Mouse (Mus musculus) mouse trophoblast stem cell (cell line): ENCODE data around the gene 4922502D21Rik.
"Not testable (repeated sequence)": the region's sequence is repeated elsewhere in the genome, so short reads cannot be mapped to it uniquely, and the experiment has no call there.

Experiments
- in situ Hi-C, 2 experiments: fragments of 300-500 bp; cut with MseI, MboI; formaldehyde crosslinking; loops; 2 replicates in 1 of 2; 3 replicates in 1 of 2; pipeline ENCODE4 v1.15.1; 2025

Gene 4922502D21Rik

DNA sequence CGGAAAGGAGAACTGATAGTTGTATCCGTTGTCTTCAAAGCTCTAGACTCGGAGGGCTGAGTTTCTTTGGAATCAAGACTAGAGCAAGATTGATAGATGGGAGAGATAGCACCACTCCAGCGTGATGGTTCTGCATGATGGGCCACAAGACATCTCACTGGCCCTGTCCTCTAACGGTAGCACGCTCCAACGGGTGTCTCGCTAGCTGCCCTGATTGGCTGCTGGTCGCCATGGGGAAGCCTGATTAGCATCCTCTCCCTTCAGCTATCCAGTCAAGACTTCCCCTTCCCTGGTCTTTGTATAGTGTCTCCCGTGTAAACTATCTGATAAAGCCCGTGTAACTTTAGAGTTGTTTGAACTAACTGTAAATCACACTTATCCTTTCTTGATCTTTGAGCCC is at the start of gene 4922502D21Rik:
Gene 4922502D21Rik (minus strand): TSS at position 187 of the 400 bp plus-strand sequence.
- in situ Hi-C loops: no loop called here

DNA sequence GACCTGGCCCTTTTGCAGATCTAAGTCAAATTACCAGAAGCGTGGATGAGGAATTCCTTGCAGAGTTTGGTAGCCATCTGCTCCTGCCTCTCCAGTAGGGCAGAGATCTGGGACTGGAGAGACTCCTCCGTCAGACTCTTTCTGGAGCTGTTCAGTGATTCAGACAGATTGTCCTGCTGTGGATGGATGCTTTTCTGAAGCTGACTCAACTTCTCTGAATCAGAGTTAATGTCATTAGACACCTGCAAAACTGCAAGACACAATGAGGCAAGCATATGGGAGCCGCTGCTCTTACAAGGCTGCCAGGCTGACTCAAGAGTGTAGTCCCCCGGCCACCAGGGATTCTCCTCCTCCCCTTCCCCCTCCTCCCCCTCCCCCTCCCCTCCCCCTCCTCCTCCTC is 48.9 kb upstream of the 4922502D21Rik start:
- in situ Hi-C loops: no loop called here

DNA sequence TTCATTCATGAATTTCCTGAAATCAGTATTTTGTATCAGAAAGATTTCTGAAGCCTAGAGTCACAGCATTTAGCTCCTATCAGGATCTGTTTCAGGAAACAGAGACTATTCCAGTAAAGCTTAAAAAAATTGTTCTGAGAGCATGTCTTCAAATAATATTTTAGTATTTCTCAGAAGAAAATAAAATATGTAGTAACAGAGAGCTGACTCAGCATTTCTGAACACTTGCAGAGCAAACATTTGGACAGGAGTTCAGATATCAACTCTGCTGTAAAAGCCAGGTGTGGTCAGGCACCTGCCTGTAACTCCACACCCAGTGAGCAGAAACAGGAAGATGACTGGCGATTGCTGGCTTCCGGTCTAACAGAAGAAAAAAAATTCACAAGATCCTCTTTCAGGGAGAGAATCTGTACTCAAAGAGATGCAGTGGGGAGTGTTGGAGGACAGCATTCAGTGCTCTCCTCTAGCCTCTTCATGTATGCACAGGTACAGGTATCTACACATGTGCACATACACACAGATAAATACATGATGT is 43.4 kb upstream of the 4922502D21Rik start:
- in situ Hi-C loops: loop anchor here (25.0 kb wide), 1 partner anchor 513 kb away; no protein-coding TSS in a partner anchor

DNA sequence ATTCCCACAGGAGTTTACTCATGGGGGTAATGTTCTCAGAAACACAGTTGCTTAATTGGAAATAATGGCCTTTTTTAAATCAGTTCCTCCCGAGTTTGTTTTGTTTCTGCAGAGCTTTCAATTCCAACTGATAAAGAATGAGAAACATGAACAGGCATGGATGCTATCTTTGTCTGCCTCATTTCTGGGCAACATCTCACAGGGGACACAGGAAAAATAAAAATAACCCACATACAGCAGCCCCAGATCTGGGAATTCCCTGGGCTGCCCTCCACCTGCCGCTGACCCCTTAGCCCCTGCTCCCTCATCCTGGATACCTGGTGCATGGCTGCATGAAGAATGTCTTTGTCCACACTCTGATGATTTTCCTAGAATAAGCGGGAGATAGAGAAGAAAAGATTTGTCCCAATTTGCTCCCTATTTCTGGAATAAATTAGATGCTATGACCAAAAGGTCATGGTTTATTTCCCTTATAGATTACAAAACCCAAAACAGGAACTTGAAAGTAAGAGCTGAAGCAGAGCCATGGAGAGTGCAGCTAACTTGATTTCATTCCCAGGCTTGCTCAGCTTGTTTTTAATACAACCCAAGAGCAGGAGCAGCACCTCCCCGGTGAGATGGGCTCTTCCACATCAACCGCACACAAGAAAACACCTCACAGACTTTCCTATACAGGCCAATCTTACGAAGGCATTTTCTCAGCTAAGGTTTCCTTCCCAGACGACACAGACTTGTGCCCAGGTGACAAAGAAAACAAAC is 38.0 kb upstream of the 4922502D21Rik start:
- in situ Hi-C loops: loop anchor here (5.0 to 25.0 kb wide), 2 partner anchors 112 to 507 kb away; no protein-coding TSS in a partner anchor

DNA sequence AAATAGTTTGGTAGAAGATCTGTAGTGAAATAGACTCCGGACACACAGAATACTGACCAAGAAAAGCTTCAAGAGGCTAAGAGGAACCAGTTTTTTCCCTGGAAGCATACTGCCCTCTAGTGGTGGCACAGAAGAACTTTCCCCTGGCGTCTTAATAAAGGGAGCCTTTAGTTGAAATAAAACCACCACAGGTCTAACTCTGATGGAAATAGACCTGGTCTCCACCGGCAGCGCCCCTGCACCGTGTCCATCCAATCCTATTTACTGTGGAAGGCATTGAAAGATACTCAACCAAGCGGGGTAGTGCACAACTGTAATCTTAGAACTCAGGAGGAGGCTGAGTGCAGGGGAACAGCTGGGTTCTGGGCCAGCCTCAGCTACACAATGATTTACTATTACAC is 34.4 kb upstream of the 4922502D21Rik start:
- in situ Hi-C loops: loop anchor here (5.0 to 25.0 kb wide), 2 partner anchors 109 to 504 kb away; no protein-coding TSS in a partner anchor

DNA sequence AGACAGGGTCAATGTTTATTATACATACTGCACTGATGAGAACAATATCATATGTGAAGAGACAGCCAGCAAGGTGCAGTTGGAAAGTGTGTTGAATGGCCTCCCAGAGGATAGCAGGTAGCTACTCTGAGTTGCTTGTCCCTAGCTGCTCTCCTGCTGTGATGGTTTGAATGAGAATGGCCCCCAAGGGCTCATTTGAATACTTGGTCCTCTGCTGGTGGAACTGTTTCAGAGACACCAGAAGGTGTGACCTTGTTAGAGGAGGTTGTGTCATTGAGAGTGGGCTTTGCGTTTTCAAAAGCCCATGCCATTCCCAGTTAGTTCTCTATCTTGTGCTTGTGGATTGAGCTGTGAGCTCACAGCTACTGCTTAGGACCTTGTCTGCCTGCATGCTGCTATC is 32.3 kb upstream of the 4922502D21Rik start:
- in situ Hi-C loops: loop anchor here (25.0 kb wide), 1 partner anchor 502 kb away; no protein-coding TSS in a partner anchor

DNA sequence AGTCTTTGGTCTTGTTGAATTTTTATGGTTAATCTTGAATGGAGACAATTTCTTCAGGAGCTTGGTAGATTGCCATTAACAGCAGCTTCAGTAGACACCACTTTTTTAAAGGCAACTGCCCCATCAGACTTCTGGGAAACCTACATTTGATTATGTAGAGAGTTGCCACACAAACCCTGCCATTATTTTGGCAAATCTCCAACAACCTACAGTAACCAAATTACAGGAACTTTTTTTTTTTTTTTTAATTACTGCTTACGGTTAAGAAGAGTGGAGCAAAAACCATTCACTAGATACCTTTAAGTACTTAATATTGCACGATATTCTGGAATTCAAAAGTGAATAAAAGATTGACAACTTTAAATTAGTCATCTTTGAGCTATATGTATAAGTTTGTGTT is 27.9 kb upstream of the 4922502D21Rik start:
- in situ Hi-C loops: loop anchor here (10.0 to 25.0 kb wide), 2 partner anchors 95 to 497 kb away; no protein-coding TSS in a partner anchor

DNA sequence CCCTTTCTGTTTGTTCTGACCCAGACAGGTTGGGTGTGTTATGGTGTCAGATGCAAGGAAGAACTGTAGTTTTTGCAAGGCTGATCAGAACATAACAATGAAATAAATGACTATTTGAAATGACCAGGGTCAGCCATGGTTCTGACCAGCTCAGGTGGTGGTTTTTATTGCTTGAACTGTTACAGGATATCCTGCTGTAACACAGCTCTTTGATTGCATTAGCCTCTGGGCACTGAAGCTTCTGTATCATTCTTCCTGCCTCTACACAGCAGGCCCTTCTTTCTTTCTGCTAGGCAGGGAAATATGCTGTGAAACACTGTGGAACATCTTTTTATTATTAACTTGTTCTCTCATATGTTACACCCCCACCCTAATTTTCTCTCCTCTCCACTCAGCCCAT is 24.8 kb upstream of the 4922502D21Rik start:
- in situ Hi-C loops: loop anchor here (10.0 to 25.0 kb wide), 2 partner anchors 92 to 494 kb away; no protein-coding TSS in a partner anchor

DNA sequence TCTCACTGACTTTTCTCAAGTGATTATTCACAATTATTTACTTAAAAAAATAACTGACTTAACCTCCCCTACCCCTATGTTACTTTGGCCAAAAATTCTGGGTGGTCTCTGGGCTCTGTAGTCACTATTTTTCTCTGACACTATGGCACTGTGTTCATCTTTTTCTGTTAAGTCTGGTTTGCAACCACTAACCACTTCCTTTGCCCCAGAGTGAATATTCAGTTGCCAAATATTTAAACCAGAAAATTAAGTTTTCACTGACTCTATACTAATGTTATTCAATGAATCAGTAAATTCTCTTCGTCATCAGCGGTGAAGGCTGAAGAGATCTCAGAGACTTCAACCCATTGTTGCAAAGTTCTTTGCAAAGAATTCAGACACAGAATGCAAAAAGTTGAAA is 24.2 kb upstream of the 4922502D21Rik start:
- in situ Hi-C loops: loop anchor here (10.0 to 25.0 kb wide), 2 partner anchors 91 to 493 kb away; no protein-coding TSS in a partner anchor

DNA sequence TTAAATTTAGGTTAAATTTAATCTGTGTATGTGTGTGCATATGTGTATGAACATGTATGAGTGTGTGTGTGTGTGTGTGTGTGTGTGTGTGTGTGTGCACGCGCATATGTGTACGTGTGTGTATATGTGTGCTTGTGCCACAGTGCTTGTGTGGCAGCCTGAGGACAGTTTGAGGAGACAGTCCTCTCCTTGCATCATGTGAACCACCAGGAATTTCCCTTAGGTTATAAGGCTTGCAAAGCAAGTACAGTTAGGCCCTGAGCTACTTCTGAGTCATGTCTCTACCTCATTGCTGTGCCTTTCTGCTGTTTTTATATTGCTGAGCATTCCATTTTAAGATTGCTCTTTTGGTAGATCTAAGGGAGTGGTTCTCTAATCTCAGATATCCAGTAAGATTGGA is 19.5 kb upstream of the 4922502D21Rik start:
- in situ Hi-C loops: loop anchor here (10.0 to 25.0 kb wide), 2 partner anchors 86 to 489 kb away; no protein-coding TSS in a partner anchor

DNA sequence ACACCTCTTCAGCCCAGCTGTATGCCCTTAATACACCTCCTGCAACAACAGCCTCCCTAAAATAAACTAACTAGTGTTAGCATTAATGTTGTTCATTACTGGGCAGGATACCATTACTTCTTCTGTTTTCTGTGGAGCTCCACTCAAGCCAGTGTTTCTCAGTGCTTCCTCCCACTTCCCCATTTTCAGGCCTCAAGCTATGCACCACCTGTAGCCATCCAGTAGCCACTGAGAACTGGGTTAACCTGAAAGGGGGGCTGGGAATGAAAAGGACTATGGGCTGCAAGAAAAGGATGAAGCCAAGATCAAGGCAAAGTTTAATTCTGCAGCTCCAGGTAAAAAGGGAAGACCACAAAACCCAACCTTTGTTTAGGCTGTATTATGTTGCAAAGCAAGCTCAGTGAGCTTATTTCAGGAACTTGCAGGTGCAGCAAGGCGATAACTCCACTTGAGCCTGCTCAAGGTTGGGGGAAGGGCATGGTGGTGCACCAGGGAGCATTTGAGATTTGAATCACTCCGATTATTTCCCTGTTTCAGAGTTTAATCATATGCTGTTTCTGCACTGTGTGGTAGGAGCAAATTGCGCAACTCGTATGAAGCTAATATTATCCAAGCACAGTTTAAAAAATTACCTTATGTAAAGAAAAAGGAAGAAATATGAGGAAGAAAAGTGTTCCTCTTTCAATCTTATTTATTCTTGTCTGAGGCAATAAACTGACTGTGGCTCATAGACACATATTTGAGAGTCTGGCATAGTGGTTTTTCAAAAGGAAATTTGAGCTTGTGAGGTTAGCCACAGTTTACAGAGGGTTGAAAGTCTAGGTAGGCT is 18.1 kb upstream of the 4922502D21Rik start:
- in situ Hi-C loops: loop anchor here (10.0 to 25.0 kb wide), 2 partner anchors 85 to 487 kb away; no protein-coding TSS in a partner anchor

DNA sequence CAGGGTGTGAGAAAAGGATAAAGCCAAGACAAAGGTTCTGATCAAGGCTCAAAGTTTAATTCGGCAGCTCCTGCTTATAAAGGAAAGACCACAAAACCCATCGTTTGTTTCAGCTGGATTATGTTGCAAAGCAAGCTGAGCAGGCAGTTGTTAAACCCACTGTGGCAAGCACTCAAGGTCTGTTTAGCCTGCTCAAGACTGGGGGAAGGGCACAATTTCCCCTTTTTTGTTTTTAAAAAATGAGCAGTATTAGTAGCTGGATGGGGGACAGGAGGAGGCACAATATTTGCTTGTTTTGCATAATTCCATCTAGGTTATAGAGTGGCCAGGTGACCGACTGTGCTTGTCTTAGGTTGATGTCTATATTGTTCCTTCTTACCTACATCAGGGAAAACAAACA is 12.8 kb upstream of the 4922502D21Rik start:
- in situ Hi-C loops: no loop called here

DNA sequence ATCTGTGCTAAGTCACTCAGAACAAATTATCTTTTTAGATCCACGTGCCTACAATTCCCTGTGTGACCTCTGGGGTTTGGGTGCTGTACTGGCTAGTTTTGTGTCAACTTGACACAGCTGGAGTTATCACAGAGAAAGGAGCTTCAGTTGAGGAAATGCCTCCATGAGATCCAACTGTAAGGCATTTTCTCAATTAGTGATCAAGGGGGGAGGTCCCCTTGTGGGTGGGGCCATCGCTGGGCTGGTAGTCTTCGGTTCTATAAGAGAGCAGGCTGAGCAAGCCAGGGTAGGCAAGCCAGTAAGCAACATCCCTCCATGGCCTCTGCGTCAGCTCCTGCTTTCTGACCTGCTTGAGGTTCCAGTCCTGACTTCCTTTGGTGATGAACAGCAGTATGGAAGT is 10.8 kb upstream of the 4922502D21Rik start, which contains the start of gene Clec12a:
Gene Clec12a (plus strand): TSS at position 301 of the 400 bp plus-strand sequence.
- in situ Hi-C loops: not testable (repeated sequence)

DNA sequence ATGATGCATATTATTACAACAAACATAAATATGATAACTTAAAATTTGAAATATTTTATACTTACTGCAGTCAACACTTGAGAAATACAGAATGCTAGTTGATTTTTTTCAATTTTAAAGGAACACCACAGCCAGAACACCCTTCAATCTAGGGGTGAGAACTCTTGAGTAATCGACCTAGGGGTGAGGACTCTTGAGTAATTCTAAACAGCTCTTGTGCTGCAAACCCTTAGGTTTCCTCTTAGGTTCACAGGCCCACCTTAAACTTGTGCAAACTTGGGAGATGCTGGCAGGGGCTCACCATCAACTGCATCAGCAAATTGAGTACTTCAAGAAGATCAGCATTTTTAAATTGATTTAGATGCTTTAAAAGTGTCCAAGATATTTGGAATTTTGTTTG is 6.2 kb upstream of the 4922502D21Rik start:
- in situ Hi-C loops: no loop called here

DNA sequence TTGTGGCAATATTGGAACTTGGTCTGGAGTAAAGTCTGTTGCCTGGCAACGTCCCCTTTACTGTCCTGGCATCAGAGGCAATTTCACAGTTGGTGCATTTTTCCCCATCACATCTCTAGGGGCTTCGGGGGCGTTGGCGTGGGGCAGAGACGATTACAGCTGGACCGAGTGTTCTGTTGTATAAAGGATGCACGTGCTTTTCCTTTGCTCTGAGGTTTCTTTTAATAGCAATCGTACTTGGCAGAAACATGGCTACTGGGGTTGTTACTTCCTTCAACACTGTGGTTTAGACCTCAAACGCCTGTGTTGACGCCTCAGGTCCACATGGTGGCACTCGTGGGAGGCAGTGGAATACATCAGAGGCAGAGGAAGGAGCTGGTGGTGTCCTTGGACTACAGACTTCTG is 2.1 kb upstream of the 4922502D21Rik start:
- in situ Hi-C loops: no loop called here

DNA sequence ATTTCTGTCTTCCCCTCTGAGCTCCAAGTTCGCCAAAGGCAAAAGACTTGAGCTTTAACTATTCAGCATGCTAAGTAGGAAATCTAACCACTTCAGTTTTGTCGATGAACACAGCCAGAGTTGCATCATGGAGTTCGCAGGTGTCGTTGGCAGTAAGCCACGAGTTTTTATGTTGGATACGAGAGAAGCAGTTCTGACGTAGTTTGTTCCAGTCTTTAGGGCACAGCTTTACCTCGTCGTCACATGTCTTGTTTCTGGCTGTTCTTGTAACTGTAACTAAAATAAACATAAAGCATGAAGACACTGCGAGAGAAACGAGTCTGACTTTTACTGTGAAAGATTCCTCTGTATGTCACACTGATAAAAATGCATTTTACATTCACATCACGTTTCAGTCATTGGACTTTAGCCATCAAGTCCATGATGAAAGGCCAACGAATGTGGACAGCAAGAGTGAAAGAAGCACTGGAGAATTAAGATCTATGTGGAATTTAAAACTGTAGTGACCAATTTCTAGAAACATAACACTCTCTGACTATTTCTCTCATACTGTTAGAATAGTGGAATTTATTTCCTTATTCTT is 4.9 kb downstream of the 4922502D21Rik start:
- in situ Hi-C loops: no loop called here

DNA sequence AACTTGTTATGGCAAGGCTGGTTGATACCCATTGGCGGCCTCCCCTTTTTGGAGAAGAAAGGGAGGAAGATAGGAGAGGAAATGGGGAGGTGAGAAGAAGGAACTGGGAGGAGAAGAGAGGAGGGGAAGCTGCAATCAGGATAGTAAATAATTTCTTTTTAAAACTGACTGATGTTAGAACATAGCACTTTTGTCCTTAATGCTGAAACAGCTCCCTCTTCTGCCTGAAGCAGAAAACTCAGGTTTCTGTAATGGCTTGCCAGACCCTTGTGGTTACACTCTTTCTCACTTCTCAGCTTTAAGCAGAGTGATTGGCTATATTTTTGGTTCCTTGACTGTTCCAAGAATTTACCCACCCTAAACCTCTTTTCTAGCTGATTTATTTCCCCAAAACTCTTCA is 5.6 kb downstream of the 4922502D21Rik start:
- in situ Hi-C loops: no loop called here

DNA sequence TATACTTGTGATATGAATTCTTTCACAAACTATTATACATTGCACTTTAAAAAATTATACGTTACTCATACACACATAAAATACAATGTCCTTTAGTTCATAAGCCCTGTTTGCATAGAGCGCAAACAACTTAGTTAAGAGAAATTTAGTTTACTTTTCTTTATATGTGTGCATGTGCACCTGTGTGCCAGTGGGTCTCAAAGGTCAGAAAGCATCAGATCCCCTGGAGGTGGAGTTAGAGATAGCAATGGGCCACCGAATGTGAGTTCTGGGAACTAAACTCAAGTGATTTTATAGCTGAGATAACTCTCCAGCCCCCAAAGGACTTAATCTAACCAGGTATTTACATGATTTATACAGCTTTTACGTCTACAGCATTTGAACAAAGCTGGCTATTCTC is 12.3 kb downstream of the 4922502D21Rik start:
- in situ Hi-C loops: no loop called here

DNA sequence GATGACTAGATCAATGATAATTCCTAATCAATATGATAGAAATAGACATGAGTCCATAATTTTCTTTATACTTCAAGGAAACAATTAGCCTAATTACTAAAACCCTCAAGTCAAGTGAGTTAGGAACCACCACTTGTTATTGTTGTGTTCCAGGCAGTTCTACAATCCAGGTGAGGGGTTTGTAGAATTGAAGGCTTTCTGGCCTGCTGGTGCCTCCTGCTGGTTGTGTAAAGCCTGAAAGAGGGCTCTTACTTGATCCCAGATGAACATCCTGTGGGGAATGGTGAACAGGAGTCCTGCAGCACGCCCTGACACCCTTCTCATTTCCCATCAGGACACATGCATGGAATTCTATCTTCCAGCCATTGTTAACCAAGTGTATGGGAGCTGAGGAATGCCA is 13.2 kb downstream of the 4922502D21Rik start:
- in situ Hi-C loops: no loop called here

DNA sequence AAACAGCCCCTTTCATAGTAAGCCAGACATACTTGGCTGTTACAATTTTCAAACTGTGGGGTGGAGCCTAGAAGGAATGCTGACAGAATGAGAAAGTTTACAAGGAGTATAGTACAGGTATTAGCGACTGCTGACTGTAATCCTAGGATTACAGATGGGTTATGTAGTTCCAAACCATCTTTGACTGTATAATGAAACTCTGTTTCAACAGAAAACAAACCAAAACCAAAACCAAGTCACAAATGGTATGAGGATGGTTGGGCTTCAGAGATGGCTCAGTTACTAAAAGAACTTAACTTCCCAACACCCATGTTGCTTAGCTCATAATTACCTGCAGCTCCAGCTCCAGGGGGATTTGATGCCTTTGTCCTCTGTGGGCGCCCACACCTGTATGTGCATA is 15.1 kb downstream of the 4922502D21Rik start:
- in situ Hi-C loops: no loop called here

DNA sequence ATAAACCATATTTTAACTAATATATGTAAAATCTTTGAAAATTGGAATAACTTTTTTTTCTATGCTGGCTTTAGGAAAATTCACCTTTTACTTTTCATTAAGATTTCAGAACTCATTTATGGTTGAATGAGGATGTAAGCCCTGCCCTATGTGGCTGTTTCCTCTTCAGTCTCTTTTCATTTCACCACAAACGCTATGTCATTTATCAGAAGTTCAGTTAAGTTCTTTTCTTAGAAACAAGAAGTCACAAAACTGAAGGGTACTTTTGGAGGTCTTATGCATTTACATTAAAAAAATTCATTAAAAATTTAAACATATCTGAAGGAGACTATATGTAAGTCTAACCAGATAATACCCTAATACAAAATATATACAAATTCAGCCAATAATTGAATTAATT is 15.9 kb downstream of the 4922502D21Rik start:
- in situ Hi-C loops: no loop called here
